Mouse (Mus musculus) stomach, embryonic 15.5 days (tissue): ENCODE results near the gene Mptx1. TPM values are rescaled to one million over a fixed set of nuclear protein-coding genes. Genes with fewer than 3 reads are reported as not detected.
"Not testable (repeated sequence)": the region's sequence is repeated elsewhere in the genome, so short reads cannot be mapped to it uniquely, and the experiment has no call there.

ENCODE experiments used
- ATAC-seq: fragments of 200-750 bp; cut with Nextera tagmentation; 2 replicates; pipeline ENCODE4 v1.8.0; 2017; ENCODE audit warnings: low read depth, moderate number of reproducible peaks, moderate TSS enrichment; ENCODE audit not compliant: insufficient read depth, low FRiP score
- H3K27ac ChIP-seq: fragments of 300-500 bp; sonication (generic); 2 replicates; pipeline ENCODE4 v1.5.1; 2015; ENCODE audit warnings: mild to moderate bottlenecking, inconsistent platforms
- H3K27me3 ChIP-seq: fragments of 300-500 bp; sonication (generic); replicated peaks from 2 replicates; pipeline ENCODE4 v1.6.1; 2015; ENCODE audit warnings: inconsistent platforms
- H3K36me3 ChIP-seq: fragments of 300-500 bp; sonication (generic); 2 replicates; pipeline ENCODE4 v1.6.1; 2015; ENCODE audit warnings: inconsistent platforms
- H3K4me1 ChIP-seq: fragments of 300-500 bp; sonication (generic); 2 replicates; pipeline ENCODE4 v1.6.1; 2015; ENCODE audit warnings: inconsistent platforms
- H3K4me2 ChIP-seq: fragments of 300-500 bp; sonication (generic); 2 replicates; pipeline ENCODE4 v1.6.1; 2015; ENCODE audit warnings: mild to moderate bottlenecking, inconsistent platforms
- H3K4me3 ChIP-seq: fragments of 300-500 bp; sonication (generic); replicated peaks from 2 replicates; pipeline ENCODE4 v1.5.1; 2015; ENCODE audit warnings: inconsistent platforms
- H3K9ac ChIP-seq: fragments of 300-500 bp; sonication (generic); 2 replicates; pipeline ENCODE4 v1.6.1; 2015; ENCODE audit warnings: inconsistent platforms
- H3K9me3 ChIP-seq: fragments of 300-500 bp; sonication (generic); 2 replicates; pipeline ENCODE4 v1.6.1; 2016; ENCODE audit warnings: inconsistent platforms
- WGBS: fragments of 180-500 bp; shearing (Covaris S2); methylation state at CpG from one replicate; pipeline ENCODE4 v1.1.7; 2015; 5-methylcytosine and 5-hydroxymethylcytosine counted together
- polyA plus RNA-seq: library from polyadenylated mRNA; unstranded; fragments of >200 nt; fragmentation: Nextera tagmentation; extraction: Ambion mirVana; gene quantifications from 2 replicates; pipeline ENCODE4 v1.2.1, GENCODE M21; 2015

Mptx1 gene
- 0.50 and 0.51 TPM in 2 replicates for polyA plus RNA-seq

- Histone ChIP-seq H3K9me3 (no peaks in the 10 kb centered on the region), H3K4me3 (no peak within 1 kb of the TSS), H3K27me3 (no peaks in the 10 kb centered on the region), H3K4me2 (no peak within 1 kb of the TSS), H3K36me3 (no peaks in the 10 kb centered on the region), H3K4me1 (no peaks in the 10 kb centered on the region), H3K9ac (no peak within 1 kb of the TSS), H3K27ac (no peak within 1 kb of the TSS)
- ATAC-seq = no peak
Measured at GRCm38 (mm10) chr1:174330218-174330617, at the start of gene Mptx1. TSS of gene Mptx1 (plus strand) at chr1:174330518.

GRCm38 (mm10) chr1:174303162-174303561, 27.2 kb upstream of the Mptx1 start:
- 43% methylated on average over 1 of the region's 1 CpGs for WGBS
- Histone ChIP-seq H3K4me1 (no peaks in the 10 kb centered on the region), H3K27me3 (no peaks in the 10 kb centered on the region), H3K4me3 (no peak overlapping the region), H3K9ac (no peak overlapping the region), H3K36me3 (no peaks in the 10 kb centered on the region), H3K4me2 (no peak overlapping the region), H3K9me3 (no peaks in the 10 kb centered on the region), H3K27ac (no peak overlapping the region)
- peak; percentile 84 for ATAC-seq

- ATAC-seq = no peak
- Histone ChIP-seq H3K4me3 (no peak overlapping the region), H3K9me3 (no peaks in the 10 kb centered on the region), H3K9ac (no peak overlapping the region), H3K4me1 (no peaks in the 10 kb centered on the region), H3K36me3 (no peaks in the 10 kb centered on the region), H3K27me3 (no peaks in the 10 kb centered on the region), H3K4me2 (no peak overlapping the region), H3K27ac (no peak overlapping the region)
- 64% methylated on average over 2 of the region's 2 CpGs for WGBS
Measured at GRCm38 (mm10) chr1:174317308-174317707, 13.0 kb upstream of the Mptx1 start.

GRCm38 (mm10) chr1:174353636-174354035, 23.3 kb downstream of the Mptx1 start:
- not testable (repeated sequence) for H3K9me3 ChIP-seq, ATAC-seq, H3K4me1 ChIP-seq, H3K4me2 ChIP-seq, H3K27ac ChIP-seq, H3K36me3 ChIP-seq, H3K27me3 ChIP-seq, H3K4me3 ChIP-seq, H3K9ac ChIP-seq
- WGBS = 66% methylated on average over 1 of the region's 1 CpGs

- H3K36me3 ChIP-seq = no peaks in the 10 kb centered on the region
- WGBS = 71% methylated on average over 5 of the region's 5 CpGs
- H3K9me3 ChIP-seq = no peaks in the 10 kb centered on the region
- H3K27ac ChIP-seq = no peak overlapping the region
- H3K4me1 ChIP-seq = no peaks in the 10 kb centered on the region
- no peak for ATAC-seq
- H3K4me3 ChIP-seq = no peak overlapping the region
- H3K4me2 ChIP-seq = no peak overlapping the region
- no peaks in the 10 kb centered on the region for H3K27me3 ChIP-seq
- H3K9ac ChIP-seq = no peak overlapping the region
Measured at GRCm38 (mm10) chr1:174354640-174355039, 24.3 kb downstream of the Mptx1 start.

- Histone ChIP-seq H3K4me3 (no peak within 1 kb of the TSS), H3K4me1 (no peaks in the 10 kb centered on the region), H3K4me2 (no peak within 1 kb of the TSS), H3K27me3 (no peaks in the 10 kb centered on the region), H3K9ac (no peak within 1 kb of the TSS), H3K36me3 (no peaks in the 10 kb centered on the region), H3K9me3 (no peaks in the 10 kb centered on the region), H3K27ac (no peak within 1 kb of the TSS)
- ATAC-seq = no peak
- WGBS = 56% methylated on average over 2 of the region's 2 CpGs
Measured at GRCm38 (mm10) chr1:174364882-174365451, 34.6 kb downstream of the Mptx1 start, which contains the start of gene Olfr417. TSS of gene Olfr417 (plus strand) at chr1:174365122.

GRCm38 (mm10) chr1:174373799-174374198, 43.5 kb downstream of the Mptx1 start:
- no peak overlapping the region for H3K9ac ChIP-seq

More at GRCm38 (mm10) chr1:174373799-174374198, 43.5 kb downstream of the Mptx1 start:
- Histone ChIP-seq H3K4me1 (no peaks in the 10 kb centered on the region), H3K36me3 (no peaks in the 10 kb centered on the region), H3K4me3 (no peak overlapping the region), H3K9me3 (no peaks in the 10 kb centered on the region), H3K4me2 (no peak overlapping the region), H3K27me3 (no peaks in the 10 kb centered on the region), H3K27ac (no peak overlapping the region)
- WGBS = 85% methylated on average over 3 of the region's 3 CpGs
- no peak for ATAC-seq

Other genes starting within 250 kb of the Mptx1 start
- not detected in 2 replicates for gene Olfr429, start 246.2 kb upstream of the Mptx1 start, polyA plus RNA-seq
- gene Olfr427, start 233.6 kb upstream of the Mptx1 start, polyA plus RNA-seq = not detected in 2 replicates
- gene Olfr231, start 209.4 kb upstream of the Mptx1 start, polyA plus RNA-seq = not detected in 2 replicates
- not detected in 2 replicates for gene Olfr424, start 199.0 kb upstream of the Mptx1 start, polyA plus RNA-seq
- gene Olfr420, start 174.9 kb upstream of the Mptx1 start, polyA plus RNA-seq = not detected in 2 replicates
- 1.3 and 2.8 TPM in 2 replicates for gene Spta1, start 157.7 kb upstream of the Mptx1 start, polyA plus RNA-seq
- gene Olfr419, start 78.5 kb upstream of the Mptx1 start, polyA plus RNA-seq = not detected in 2 replicates
- not detected in 2 replicates for gene Olfr417, start 34.6 kb downstream of the Mptx1 start, polyA plus RNA-seq
- not detected in 2 replicates for gene Olfr248, start 60.5 kb downstream of the Mptx1 start, polyA plus RNA-seq
- 0.03 TPM in 1 of 2 replicates, not detected in the other for gene Olfr414, start 93.5 kb downstream of the Mptx1 start, polyA plus RNA-seq
- not detected in 2 replicates for gene Olfr220, start 111.6 kb downstream of the Mptx1 start, polyA plus RNA-seq
- gene Fmn2, start 171.3 kb downstream of the Mptx1 start, polyA plus RNA-seq = 1.4 and 1.8 TPM in 2 replicates